Mouse (Mus musculus): ENCODE measurements around the gene Ep400. TPM values are rescaled to one million over a fixed set of nuclear protein-coding genes. Genes with fewer than 3 reads are reported as not detected.

Gene Ep400
- total and polyA plus RNA-seq, 3 experiments: 18.4 to 32.6 (median 31.4) TPM

- Histone ChIP-seq H3K4me3 (no peak overlapping the region), H3K9ac (ENCODE audit: low read depth, low read length) (no peak overlapping the region), H3K79me2 (replicated peaks; ENCODE audit: control insufficient read depth, insufficient read depth, low read length) (no peaks in the 10 kb centered on the region; the same call in 1 of the 2 replicates), H3K27me3 (ENCODE audit: control insufficient read depth, insufficient read depth, low read length) (no peaks in the 10 kb centered on the region), H3K36me3 (ENCODE audit: control insufficient read depth, insufficient read depth, low read length) (peaks cover 3% of the 10 kb centered on the region), H3K27ac (no peak overlapping the region), H3K4me1 (ENCODE audit: control insufficient read depth, insufficient read depth, low read length) (no peaks in the 10 kb centered on the region)
- 84% methylated on average over 2 of the region's 2 CpGs for WGBS
- no peak for TF ChIP-seq CTCF (IDR thresholded peaks at IDR 0.05)
- no peak for TF ChIP-seq POLR2A (IDR thresholded peaks at IDR 0.05; ENCODE audit: insufficient read depth, low read depth, low read length)
- no peak for TF ChIP-seq EP300 (IDR thresholded peaks at IDR 0.05; ENCODE audit: insufficient read depth, low read depth, low read length)
- intact Hi-C loops (cut with DNase I): no loop called here
- no peak for DNase-seq
These were observed 59.1 kb downstream of the Ep400 start for GRCm38 (mm10) chr5:110711455-110711854.

DNA sequence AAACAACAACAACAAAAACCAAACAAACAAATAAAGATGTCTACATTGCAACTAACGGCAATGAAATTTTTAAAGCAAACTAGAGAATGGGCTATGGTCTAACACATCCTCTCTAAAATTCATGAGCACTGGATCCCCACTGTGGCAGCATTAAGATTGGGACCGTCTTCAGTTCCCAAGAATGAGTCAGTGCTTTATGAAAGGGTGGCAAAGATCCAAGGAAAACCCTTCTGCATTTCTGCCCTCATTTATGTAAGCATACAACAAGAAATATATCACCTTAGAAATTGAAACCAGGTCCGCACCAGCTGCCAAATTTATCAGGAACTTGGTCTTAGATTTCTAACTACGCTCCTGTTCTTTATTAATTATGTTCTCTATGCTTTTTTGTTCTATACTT, 61.3 kb downstream of the Ep400 start:
- no peak for DNase-seq
- Histone ChIP-seq H3K4me3 (no peak overlapping the region), H3K4me1 (ENCODE audit: control insufficient read depth, insufficient read depth, low read length) (no peaks in the 10 kb centered on the region), H3K27ac (no peak overlapping the region), H3K9ac (ENCODE audit: low read depth, low read length) (no peak overlapping the region), H3K79me2 (replicated peaks; ENCODE audit: control insufficient read depth, insufficient read depth, low read length) (no peaks in the 10 kb centered on the region; the same call in 1 of the 2 replicates), H3K36me3 (ENCODE audit: control insufficient read depth, insufficient read depth, low read length) (peaks cover 9% of the 10 kb centered on the region), H3K27me3 (ENCODE audit: control insufficient read depth, insufficient read depth, low read length) (no peaks in the 10 kb centered on the region)
- TF ChIP-seq POLR2A (IDR thresholded peaks at IDR 0.05; ENCODE audit: insufficient read depth, low read depth, low read length): no peak
- no peak for TF ChIP-seq CTCF (IDR thresholded peaks at IDR 0.05)
- no peak for TF ChIP-seq EP300 (IDR thresholded peaks at IDR 0.05; ENCODE audit: insufficient read depth, low read depth, low read length)
- intact Hi-C loops (cut with DNase I): no loop called here
- WGBS: 84% methylated on average over 4 of the region's 4 CpGs

DNA sequence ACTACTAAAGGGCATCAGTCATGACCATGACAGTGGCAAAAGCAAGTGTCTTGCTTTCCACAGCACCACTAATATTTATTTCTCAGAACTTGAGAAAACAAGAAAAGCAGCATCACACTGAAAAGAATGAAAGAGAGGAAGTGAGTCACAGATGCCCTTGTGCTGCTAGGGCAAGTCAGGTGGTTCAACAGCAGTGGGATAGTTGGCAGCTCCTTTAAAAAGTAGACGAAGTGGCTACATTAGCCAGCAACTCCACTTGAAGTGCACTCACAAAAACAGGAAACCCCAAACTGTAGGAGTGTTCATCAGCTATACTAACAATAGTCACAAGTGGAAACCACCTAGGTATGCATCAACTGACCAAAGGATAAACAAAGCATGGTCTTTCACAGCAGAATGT, 66.5 kb downstream of the Ep400 start:
- WGBS: 9% methylated on average over 1 of the region's 1 CpGs

GRCm38 (mm10) chr5:110698617-110699016, 71.9 kb downstream of the Ep400 start:
- intact Hi-C loops (cut with DNase I): no loop called here
- Histone ChIP-seq H3K9ac (ENCODE audit: low read depth, low read length) (no peak overlapping the region), H3K79me2 (replicated peaks; ENCODE audit: control insufficient read depth, insufficient read depth, low read length) (no peaks in the 10 kb centered on the region), H3K36me3 (ENCODE audit: control insufficient read depth, insufficient read depth, low read length) (peaks cover 2% of the 10 kb centered on the region; the same call in 1 of the 2 replicates), H3K27ac (no peak overlapping the region), H3K27me3 (ENCODE audit: control insufficient read depth, insufficient read depth, low read length) (no peaks in the 10 kb centered on the region), H3K4me1 (ENCODE audit: control insufficient read depth, insufficient read depth, low read length) (no peaks in the 10 kb centered on the region), H3K4me3 (no peak overlapping the region)
- 89% methylated on average over 4 of the region's 4 CpGs for WGBS
- TF ChIP-seq CTCF (IDR thresholded peaks at IDR 0.05): no peak
- no peak for TF ChIP-seq EP300 (IDR thresholded peaks at IDR 0.05; ENCODE audit: insufficient read depth, low read depth, low read length)
- TF ChIP-seq POLR2A (IDR thresholded peaks at IDR 0.05; ENCODE audit: insufficient read depth, low read depth, low read length): no peak
- no peak for DNase-seq

More for the DNA sequence above, 66.5 kb downstream of the Ep400 start:
- H3K4me1 ChIP-seq (ENCODE audit: control insufficient read depth, insufficient read depth, low read length): no peaks in the 10 kb centered on the region
- H3K4me3 ChIP-seq: no peak overlapping the region
- no peaks in the 10 kb centered on the region for H3K27me3 ChIP-seq (ENCODE audit: control insufficient read depth, insufficient read depth, low read length)
- no peak overlapping the region for H3K27ac ChIP-seq
- no peak overlapping the region for H3K9ac ChIP-seq (ENCODE audit: low read depth, low read length)
- intact Hi-C loops (cut with DNase I): no loop called here
- no peaks in the 10 kb centered on the region; the same call in 1 of the 2 replicates for H3K79me2 ChIP-seq (replicated peaks; ENCODE audit: control insufficient read depth, insufficient read depth, low read length)
- no peak for TF ChIP-seq EP300 (IDR thresholded peaks at IDR 0.05; ENCODE audit: insufficient read depth, low read depth, low read length)
- TF ChIP-seq CTCF (IDR thresholded peaks at IDR 0.05): no peak
- TF ChIP-seq POLR2A (IDR thresholded peaks at IDR 0.05; ENCODE audit: insufficient read depth, low read depth, low read length): no peak
- peaks cover 11% of the 10 kb centered on the region for H3K36me3 ChIP-seq (ENCODE audit: control insufficient read depth, insufficient read depth, low read length)
- no peak for DNase-seq

GRCm38 (mm10) chr5:110682041-110682440, 88.5 kb downstream of the Ep400 start:
- 77% methylated on average over 8 of the region's 8 CpGs for WGBS
- no peaks in the 10 kb centered on the region; the same call in 1 of the 2 replicates for H3K36me3 ChIP-seq (ENCODE audit: control insufficient read depth, insufficient read depth, low read length)

DNA sequence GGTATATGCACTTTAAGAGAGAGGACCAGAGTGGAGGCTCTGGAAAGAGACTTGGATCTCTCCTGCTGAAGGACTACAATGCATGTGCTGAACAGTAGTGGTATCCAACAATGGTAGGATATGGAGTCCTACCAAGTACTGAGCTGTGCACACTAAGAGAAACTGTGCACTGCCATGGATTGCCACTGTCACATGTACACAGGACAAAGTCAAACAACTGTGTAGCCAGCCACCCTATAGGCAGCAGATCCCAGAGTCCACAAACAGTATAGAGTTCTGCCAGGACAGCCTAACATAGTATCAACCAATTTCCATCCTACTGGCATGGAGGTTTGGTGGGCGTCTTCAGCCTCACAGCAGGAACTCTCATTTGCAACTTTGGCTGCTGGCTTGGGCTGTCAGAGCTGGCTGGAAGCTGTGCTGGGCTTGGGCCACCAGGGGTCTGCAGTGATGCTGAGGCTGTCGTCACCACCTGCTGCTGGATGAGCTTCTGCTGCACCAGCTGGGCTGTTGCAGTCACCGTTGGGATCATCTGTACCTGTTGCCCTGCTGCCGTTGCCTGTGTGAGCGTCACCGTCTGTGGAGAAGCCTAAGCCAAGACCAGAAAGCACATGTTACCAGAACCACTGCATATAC, 104.9 kb downstream of the Ep400 start:
- 69% methylated on average over 6 of the region's 6 CpGs for WGBS
- Histone ChIP-seq H3K4me3 (no peak overlapping the region), H3K4me1 (ENCODE audit: control insufficient read depth, insufficient read depth, low read length) (peaks cover 5% of the 10 kb centered on the region), H3K9ac (ENCODE audit: low read depth, low read length) (no peak overlapping the region), H3K36me3 (ENCODE audit: control insufficient read depth, insufficient read depth, low read length) (peaks cover 7% of the 10 kb centered on the region), H3K27ac (no peak overlapping the region), H3K27me3 (ENCODE audit: control insufficient read depth, insufficient read depth, low read length) (no peaks in the 10 kb centered on the region), H3K79me2 (replicated peaks; ENCODE audit: control insufficient read depth, insufficient read depth, low read length) (no peaks in the 10 kb centered on the region)
- no peak for TF ChIP-seq POLR2A (IDR thresholded peaks at IDR 0.05; ENCODE audit: insufficient read depth, low read depth, low read length)
- no peak for DNase-seq
- intact Hi-C loops (cut with DNase I): no loop called here

More at GRCm38 (mm10) chr5:110682041-110682440, 88.5 kb downstream of the Ep400 start:
- H3K27ac ChIP-seq: no peak overlapping the region
- H3K9ac ChIP-seq (ENCODE audit: low read depth, low read length): no peak overlapping the region
- H3K27me3 ChIP-seq (ENCODE audit: control insufficient read depth, insufficient read depth, low read length): no peaks in the 10 kb centered on the region
- H3K4me1 ChIP-seq (ENCODE audit: control insufficient read depth, insufficient read depth, low read length): no peaks in the 10 kb centered on the region
- no peak overlapping the region for H3K4me3 ChIP-seq
- no peak for DNase-seq
- no peaks in the 10 kb centered on the region for H3K79me2 ChIP-seq (replicated peaks; ENCODE audit: control insufficient read depth, insufficient read depth, low read length)
- intact Hi-C loops (cut with DNase I): no loop called here
- TF ChIP-seq EP300 (IDR thresholded peaks at IDR 0.05; ENCODE audit: insufficient read depth, low read depth, low read length) (no peak), POLR2A (IDR thresholded peaks at IDR 0.05; ENCODE audit: insufficient read depth, low read depth, low read length) (no peak), CTCF (IDR thresholded peaks at IDR 0.05) (no peak)

All from heart, adult 2 months (tissue).